Mouse (Mus musculus) heart, adult 18-20 months (tissue): Measurements from ENCODE around the gene Fam187b. TPM values are rescaled to one million over a fixed set of nuclear protein-coding genes. Genes with fewer than 3 reads are reported as not detected.

Experiments used
- DNase-seq, 2 experiments: peaks; one replicate each; pipeline ENCODE4 v3.0.0; 2021 to 2022; ENCODE audit warnings: mixed read lengths in 1 of 2
- total RNA-seq, 2 experiments: library from RNA; stranded (reverse); gene quantifications; 2 replicates each; pipeline ENCODE4 v1.2.3; 2021

Gene Fam187b
- total RNA-seq, 2 experiments from 2014 or later, result not detected

GRCm38 (mm10) chr7:30958109-30958865 is 15.3 kb upstream of the Fam187b start:
- DNase-seq, result peak in 1 of 2 experiments; percentile 29

GRCm38 (mm10) chr7:30958866-30959487 is 14.6 kb upstream of the Fam187b start:
- no peak for DNase-seq

GRCm38 (mm10) chr7:30959786-30960349 is 13.7 kb upstream of the Fam187b start:
- no peak for DNase-seq

GRCm38 (mm10) chr7:30962862-30963261 is 10.7 kb upstream of the Fam187b start:
- no peak for DNase-seq

DNA sequence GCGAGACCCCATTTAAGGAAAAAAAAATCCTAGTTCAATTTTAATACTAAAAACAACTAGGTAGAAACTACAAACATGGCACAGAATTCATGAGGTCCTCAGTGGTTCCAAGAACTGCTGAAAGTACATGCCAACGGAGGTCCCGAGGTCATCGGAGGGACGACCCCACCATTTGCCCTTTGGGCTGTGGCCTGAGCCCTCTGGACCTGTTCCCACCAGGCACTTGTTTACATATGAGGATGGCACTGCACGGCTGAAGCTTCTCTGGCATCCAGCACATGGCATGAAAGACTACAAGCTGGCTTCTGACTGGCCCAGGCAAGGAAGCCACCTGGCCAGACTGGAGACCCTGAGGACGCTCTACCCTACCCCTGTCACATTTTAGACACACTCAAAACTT is 9.2 kb upstream of the Fam187b start:
- DNase-seq, result no peak

GRCm38 (mm10) chr7:30965677-30966076 is 7.9 kb upstream of the Fam187b start:
- DNase-seq, result no peak

DNA sequence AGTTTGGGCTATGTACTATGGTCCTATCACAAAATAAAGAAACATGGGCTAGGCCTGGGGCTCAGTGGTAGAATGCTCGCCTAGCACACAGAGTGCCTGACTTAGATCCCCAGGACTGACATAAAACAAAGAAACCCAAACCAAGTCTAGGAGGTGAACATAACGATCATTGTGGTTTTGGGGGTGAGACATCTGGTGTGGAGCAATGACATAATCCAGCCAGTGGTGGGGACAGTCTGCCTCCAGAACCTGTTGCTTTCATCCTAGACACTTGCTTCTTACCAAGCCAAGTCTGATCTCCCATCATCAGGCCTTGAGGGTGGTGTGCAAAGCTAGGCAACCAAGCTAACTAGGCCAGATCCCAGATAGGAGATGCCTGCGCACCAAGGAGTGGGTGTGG is 6.9 kb upstream of the Fam187b start:
- DNase-seq, result no peak

DNA sequence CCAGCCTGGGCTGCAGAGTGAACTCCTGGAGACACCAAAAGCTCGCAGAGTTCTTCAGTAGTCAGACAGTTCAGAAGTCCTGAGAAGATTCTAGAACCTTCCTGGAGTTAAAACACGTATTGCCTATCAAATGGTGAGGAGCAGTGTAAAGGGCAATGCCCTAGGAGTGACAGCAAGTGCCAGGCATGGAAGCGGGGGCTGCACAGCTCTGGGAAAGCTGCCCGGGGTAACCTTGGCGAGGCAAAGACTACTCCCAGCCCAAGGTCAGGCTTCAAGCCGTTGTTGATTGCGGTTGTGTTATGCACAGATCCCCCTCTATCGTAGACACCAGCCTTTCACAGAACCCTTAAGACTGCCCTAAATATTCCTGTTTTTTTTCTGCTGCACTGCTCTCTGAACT is 5.0 kb upstream of the Fam187b start:
- DNase-seq, result no peak

DNA sequence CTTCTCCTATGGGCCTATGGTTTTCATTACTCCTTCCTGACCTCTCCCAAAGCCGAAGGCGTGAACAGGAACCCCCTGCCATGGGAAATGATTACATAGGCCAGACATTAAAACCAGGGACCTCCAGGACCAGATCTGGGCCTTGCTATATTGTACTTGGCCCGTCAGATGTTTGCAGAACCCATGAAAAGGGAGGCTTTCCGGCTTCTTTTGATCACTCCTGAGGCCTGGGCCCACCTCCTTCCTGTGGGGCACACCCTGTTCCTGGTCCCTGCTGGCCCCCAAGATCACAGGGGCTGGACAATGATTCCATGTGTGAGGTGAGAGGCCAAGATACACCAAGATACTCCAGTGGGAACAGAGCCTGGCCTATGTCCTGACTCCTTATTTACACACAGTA is 4.4 kb upstream of the Fam187b start:
- peak; percentile 22 to 73 for DNase-seq

DNA sequence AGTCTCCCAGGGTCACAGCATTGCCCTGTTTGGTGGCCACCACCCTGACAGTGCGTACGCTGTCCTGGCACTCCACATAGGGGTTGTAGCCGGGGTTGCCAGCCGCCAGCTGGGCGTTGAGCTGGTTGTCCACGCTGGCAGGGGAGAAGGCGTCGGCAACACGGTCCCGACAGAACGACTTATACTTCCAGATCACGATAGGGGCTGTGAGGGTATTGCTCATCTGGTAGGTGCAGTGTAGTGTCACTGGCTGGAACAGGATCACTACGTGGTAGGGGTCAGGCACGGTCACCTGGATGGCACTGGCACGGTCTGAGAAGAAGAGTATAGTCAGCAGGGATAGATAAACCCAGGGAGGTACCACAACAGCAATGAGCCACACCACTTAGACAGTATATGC is 1.7 kb upstream of the Fam187b start:
- DNase-seq, result no peak

GRCm38 (mm10) chr7:30972426-30973250 is 952 bp upstream of the Fam187b start:
- no peak for DNase-seq

DNA sequence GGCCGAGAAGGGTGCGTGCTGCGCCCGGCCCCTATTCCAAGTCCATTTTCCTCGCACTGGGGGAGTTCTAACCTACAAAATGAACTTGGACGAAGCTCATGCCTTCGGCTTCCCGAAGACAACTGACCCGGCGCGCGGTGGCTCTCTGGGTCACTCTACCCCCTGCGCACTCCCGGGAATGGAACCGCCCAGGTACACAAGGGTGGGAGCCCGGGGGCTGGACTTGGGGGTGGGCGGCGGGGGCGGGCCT is 414 bp upstream of the Fam187b start, which contains the start of gene Lsr:
Lsr (minus strand) TSS at position 214 of the 250 bp plus-strand sequence.
- peak in 1 of 2 experiments; percentile 32 for DNase-seq

- no peak for DNase-seq
These were observed 8.1 kb downstream of the Fam187b start for GRCm38 (mm10) chr7:30981703-30982102.

GRCm38 (mm10) chr7:30985357-30985756 is 11.8 kb downstream of the Fam187b start:
- DNase-seq, result no peak

- no peak for DNase-seq
These were observed 15.1 kb downstream of the Fam187b start for GRCm38 (mm10) chr7:30988519-30989162.

- DNase-seq, result no peak
These were observed 18.6 kb downstream of the Fam187b start for GRCm38 (mm10) chr7:30992148-30992547.

DNA sequence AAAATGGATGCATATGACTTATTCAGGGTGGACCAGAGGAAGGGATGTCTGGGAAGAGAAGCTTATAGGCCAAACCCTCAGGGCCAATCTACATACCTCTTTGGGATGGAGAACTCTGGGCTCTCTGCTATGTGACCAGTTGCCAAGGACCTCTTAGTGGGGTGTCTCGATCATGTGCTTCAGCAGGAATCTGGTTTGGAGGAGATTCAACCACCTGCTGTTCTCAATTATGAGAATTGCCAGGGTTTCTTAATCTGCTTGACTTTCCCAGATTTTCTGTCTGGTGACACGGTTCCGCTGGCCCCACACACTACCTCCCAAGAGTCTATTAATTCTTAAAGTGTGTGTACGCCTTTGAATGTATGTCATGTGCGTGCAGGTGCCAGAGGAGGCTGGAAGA is 20.4 kb downstream of the Fam187b start:
- no peak for DNase-seq

DNA sequence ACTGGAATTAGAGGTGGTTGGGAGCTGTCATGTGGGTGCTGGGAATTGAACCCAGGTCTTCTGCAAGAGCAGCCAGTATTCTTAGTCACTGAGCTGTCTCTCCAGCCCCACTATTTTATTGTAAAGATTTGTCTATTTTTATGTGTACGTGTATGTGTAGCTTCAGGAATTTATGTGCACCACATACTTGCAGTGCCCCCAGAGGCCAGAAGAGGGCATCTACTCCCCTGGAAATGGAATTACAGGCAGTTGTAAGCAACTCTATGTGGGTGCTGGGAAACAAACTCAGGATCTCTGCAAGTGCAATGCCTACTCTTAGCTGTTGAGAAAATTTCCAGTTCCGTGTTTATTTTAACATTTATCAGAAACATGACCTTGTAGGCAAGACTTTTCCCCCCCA is 22.9 kb downstream of the Fam187b start:
- no peak for DNase-seq

DNA sequence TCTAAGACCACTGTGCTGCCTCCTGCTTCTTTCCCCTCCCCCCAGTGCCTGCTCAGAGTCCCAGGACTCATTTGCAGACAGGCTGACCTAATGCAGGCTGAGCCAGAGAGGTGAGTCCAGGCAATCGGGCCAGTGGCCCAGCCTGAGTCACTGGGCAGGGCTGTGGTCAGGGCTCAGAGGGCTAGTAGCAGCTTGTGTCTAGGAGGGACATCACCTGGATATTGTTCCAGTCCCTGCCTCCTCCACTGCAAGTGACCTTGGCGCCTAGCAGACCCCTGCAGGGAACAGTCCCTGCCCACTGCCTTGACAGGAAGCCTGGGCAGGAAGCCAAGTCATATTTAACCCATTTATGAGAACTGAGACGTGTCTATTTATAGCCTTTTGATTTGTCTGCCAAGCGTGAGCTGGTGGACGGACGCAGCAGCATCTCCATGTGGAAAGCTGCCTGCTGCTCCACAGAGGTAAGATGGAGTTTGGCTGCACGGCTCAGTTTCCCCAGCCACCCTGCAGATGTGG is 27.0 kb downstream of the Fam187b start:
- peak; percentile 83 to 89 for DNase-seq

DNA sequence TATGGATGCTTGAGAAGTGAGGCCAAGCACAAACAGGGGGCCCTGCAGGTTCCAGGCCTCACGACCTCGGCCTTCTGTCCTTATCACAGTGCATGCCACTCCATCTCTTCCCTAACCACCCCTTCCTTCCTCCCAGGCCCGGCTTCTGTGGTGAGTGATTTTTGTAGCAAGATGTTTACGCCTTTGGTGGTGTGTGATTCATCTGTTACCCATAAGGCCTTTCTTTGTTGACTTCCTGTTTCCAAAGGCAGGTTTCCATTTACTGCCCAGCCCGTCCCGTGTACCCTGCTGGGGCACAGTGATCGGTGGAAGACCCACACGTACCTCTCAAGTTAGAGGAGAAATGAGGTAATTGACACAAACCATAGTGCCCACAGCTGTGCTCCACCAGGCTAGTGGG is 29.1 kb downstream of the Fam187b start:
- DNase-seq, result peak; percentile 38 to 70

- no peak for DNase-seq
These were observed 34.2 kb downstream of the Fam187b start for GRCm38 (mm10) chr7:31007775-31008174.

GRCm38 (mm10) chr7:31008175-31008574 is 34.6 kb downstream of the Fam187b start:
- peak in 1 of 2 experiments; percentile 36 for DNase-seq
